Mouse (Mus musculus) testis, adult 2 months (tissue): ENCODE measurements around the gene Pdzrn4. TPM values are rescaled to one million over a fixed set of nuclear protein-coding genes. Genes with fewer than 3 reads are reported as not detected.

Source experiments
- H3K27ac ChIP-seq: fragments of 200-500 bp; 2 replicates; pipeline ENCODE4 v1.5.1; 2012; ENCODE audit warnings: low read depth, low read length; ENCODE audit not compliant: control insufficient read depth, insufficient read depth
- H3K27me3 ChIP-seq: fragments of 200-500 bp; 2 replicates; pipeline ENCODE4 v1.6.1; 2012; ENCODE audit warnings: mild to moderate bottlenecking, low read length, moderate library complexity; ENCODE audit not compliant: control insufficient read depth, insufficient read depth
- H3K36me3 ChIP-seq: fragments of 200-500 bp; 2 replicates; pipeline ENCODE4 v1.6.1; 2012; ENCODE audit warnings: mild to moderate bottlenecking, low read length; ENCODE audit not compliant: control insufficient read depth, insufficient read depth
- H3K4me1 ChIP-seq: fragments of 200-500 bp; 2 replicates; pipeline ENCODE4 v1.6.1; 2012; ENCODE audit warnings: low read length; ENCODE audit not compliant: control insufficient read depth, insufficient read depth
- H3K4me3 ChIP-seq: fragments of 200-500 bp; 2 replicates; pipeline ENCODE4 v1.5.1; 2012; ENCODE audit warnings: low read depth, mild to moderate bottlenecking, low read length, moderate library complexity, mixed read lengths; ENCODE audit not compliant: control insufficient read depth
- CTCF ChIP-seq: fragments of 200-500 bp; IDR thresholded peaks from 2 replicates; pipeline ENCODE4 v1.5.1; 2012; ENCODE audit warnings: low read depth, mild to moderate bottlenecking, inconsistent platforms, low read length, moderate library complexity; ENCODE audit not compliant: control insufficient read depth, insufficient read depth, insufficient replicate concordance
- POLR2A ChIP-seq: fragments of 200-500 bp; IDR thresholded peaks from 2 replicates; pipeline ENCODE4 v1.6.1; 2012; ENCODE audit warnings: low read depth, mild to moderate bottlenecking, inconsistent platforms, low read length, moderate library complexity; ENCODE audit not compliant: control insufficient read depth
- polyA plus RNA-seq: library from polyadenylated mRNA; depleted of rRNA; stranded (reverse); fragments of >200 nt; gene quantifications from 2 replicates; pipeline ENCODE4 v1.2.3, GENCODE M21; 2012

Gene Pdzrn4
- polyA plus RNA-seq, 1 experiment: 6.3 TPM

GRCm38 (mm10) chr15:92435306-92435705 lies 38.6 kb downstream of the Pdzrn4 start:
- Histone ChIP-seq H3K36me3 (no peaks in the 10 kb centered on the region), H3K27me3 (no peaks in the 10 kb centered on the region), H3K4me3 (no peak overlapping the region), H3K4me1 (no peaks in the 10 kb centered on the region), H3K27ac (no peak overlapping the region)
- no peak for TF ChIP-seq POLR2A
- TF ChIP-seq CTCF: no peak

GRCm38 (mm10) chr15:92441630-92442180 lies 45.0 kb downstream of the Pdzrn4 start:
- Histone ChIP-seq H3K36me3 (no peaks in the 10 kb centered on the region), H3K27me3 (no peaks in the 10 kb centered on the region), H3K4me3 (no peak overlapping the region), H3K4me1 (peaks cover 3% of the 10 kb centered on the region; the same call in 1 of the 2 replicates), H3K27ac (no peak overlapping the region)
- TF ChIP-seq POLR2A: no peak
- TF ChIP-seq CTCF: no peak

GRCm38 (mm10) chr15:92447708-92448147 lies 51.0 kb downstream of the Pdzrn4 start:
- Histone ChIP-seq H3K27ac (no peak overlapping the region), H3K4me1 (no peaks in the 10 kb centered on the region)
- no peak for TF ChIP-seq CTCF
- TF ChIP-seq POLR2A: no peak

GRCm38 (mm10) chr15:92449112-92449511 lies 52.4 kb downstream of the Pdzrn4 start:
- Histone ChIP-seq H3K27ac (no peak overlapping the region), H3K27me3 (no peaks in the 10 kb centered on the region), H3K36me3 (no peaks in the 10 kb centered on the region), H3K4me1 (no peaks in the 10 kb centered on the region), H3K4me3 (no peak overlapping the region)
- TF ChIP-seq POLR2A (no peak), CTCF (no peak)

More at GRCm38 (mm10) chr15:92447708-92448147, 51.0 kb downstream of the Pdzrn4 start:
- Histone ChIP-seq H3K27me3 (no peaks in the 10 kb centered on the region), H3K4me3 (no peak overlapping the region), H3K36me3 (no peaks in the 10 kb centered on the region)

- H3K4me3 ChIP-seq: no peak overlapping the region
- H3K27ac ChIP-seq: no peak overlapping the region
- TF ChIP-seq POLR2A (no peak), CTCF (no peak)
- no peaks in the 10 kb centered on the region for H3K4me1 ChIP-seq
- no peaks in the 10 kb centered on the region for H3K27me3 ChIP-seq
- H3K36me3 ChIP-seq: no peaks in the 10 kb centered on the region
These were observed 55.9 kb downstream of the Pdzrn4 start for GRCm38 (mm10) chr15:92452620-92453019.

- no peak overlapping the region for H3K27ac ChIP-seq
- no peak for TF ChIP-seq POLR2A
- TF ChIP-seq CTCF: no peak
These were observed 85.5 kb downstream of the Pdzrn4 start for GRCm38 (mm10) chr15:92482198-92482597.

GRCm38 (mm10) chr15:92491376-92491775 lies 94.7 kb downstream of the Pdzrn4 start:
- Histone ChIP-seq H3K36me3 (no peaks in the 10 kb centered on the region), H3K4me3 (no peak overlapping the region), H3K27me3 (no peaks in the 10 kb centered on the region), H3K4me1 (no peaks in the 10 kb centered on the region), H3K27ac (no peak overlapping the region)
- TF ChIP-seq POLR2A (no peak), CTCF (no peak)

More at GRCm38 (mm10) chr15:92482198-92482597, 85.5 kb downstream of the Pdzrn4 start:
- no peaks in the 10 kb centered on the region for H3K4me1 ChIP-seq
- no peak overlapping the region for H3K4me3 ChIP-seq
- no peaks in the 10 kb centered on the region for H3K36me3 ChIP-seq
- H3K27me3 ChIP-seq: no peaks in the 10 kb centered on the region
